Mouse (Mus musculus): Measurements from ENCODE around the gene Mdfi. TPM values are rescaled to one million over a fixed set of nuclear protein-coding genes. Genes with fewer than 3 reads are reported as not detected.

The Mdfi gene
- polyA plus RNA-seq, 1 experiment from 2014 or later, result not detected

DNA sequence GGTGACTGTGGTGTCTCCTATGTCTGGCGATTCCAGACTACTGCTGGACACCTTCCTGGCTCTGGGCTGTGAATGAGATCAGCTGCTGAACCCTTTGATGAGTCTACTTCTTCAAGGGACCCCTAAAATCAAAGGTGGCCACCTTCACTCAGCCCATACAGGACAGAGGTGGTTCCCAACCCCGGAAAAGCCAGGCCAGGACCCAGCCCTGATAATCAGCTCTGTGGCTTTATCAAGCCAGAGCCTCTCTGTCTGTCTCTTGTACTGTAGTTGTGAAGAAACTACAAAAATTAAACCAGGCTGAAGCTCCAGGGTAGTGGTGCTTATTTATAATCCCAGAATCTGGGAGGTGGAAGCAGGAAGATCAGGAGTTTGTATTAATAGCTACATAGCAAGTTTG is 57.4 kb downstream of the Mdfi start:
- 56% methylated on average over 2 of the region's 2 CpGs for WGBS (ENCODE audit: missing documents)
- H3K79me2 ChIP-seq (ENCODE audit: inconsistent target), result peaks cover 84% of the 10 kb centered on the region
- H3K27ac ChIP-seq, result no peak overlapping the region
- no peak overlapping the region for H3K4me3 ChIP-seq (ENCODE audit: inconsistent target)
- no peaks in the 10 kb centered on the region for H3K36me3 ChIP-seq (ENCODE audit: inconsistent target)

DNA sequence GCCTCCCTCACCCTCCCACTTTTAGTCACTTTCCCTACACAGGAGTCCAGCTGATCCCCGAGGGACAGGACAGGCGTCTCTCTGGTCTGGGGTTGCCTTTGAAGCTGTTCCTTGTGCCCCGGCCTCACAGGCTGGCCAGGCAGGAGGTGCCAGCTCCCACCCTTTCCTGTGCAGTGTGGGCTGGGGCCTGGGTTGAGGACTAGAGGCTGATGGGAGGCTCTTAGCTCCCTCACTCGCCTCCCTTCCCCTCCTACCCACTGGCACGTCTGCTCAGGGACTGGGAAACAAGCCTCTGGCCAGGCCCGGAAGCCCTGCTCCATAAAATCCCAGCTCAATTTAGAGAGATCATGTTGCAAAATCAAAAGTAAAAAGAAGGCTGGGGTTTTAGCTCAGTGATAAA is 60.9 kb downstream of the Mdfi start:
- WGBS (ENCODE audit: missing documents), result 87% methylated on average over 6 of the region's 6 CpGs
- Histone ChIP-seq H3K36me3 (ENCODE audit: inconsistent target) (no peaks in the 10 kb centered on the region), H3K27ac (no peak overlapping the region), H3K4me3 (ENCODE audit: inconsistent target) (no peak overlapping the region), H3K79me2 (ENCODE audit: inconsistent target) (peaks cover 95% of the 10 kb centered on the region)

DNA sequence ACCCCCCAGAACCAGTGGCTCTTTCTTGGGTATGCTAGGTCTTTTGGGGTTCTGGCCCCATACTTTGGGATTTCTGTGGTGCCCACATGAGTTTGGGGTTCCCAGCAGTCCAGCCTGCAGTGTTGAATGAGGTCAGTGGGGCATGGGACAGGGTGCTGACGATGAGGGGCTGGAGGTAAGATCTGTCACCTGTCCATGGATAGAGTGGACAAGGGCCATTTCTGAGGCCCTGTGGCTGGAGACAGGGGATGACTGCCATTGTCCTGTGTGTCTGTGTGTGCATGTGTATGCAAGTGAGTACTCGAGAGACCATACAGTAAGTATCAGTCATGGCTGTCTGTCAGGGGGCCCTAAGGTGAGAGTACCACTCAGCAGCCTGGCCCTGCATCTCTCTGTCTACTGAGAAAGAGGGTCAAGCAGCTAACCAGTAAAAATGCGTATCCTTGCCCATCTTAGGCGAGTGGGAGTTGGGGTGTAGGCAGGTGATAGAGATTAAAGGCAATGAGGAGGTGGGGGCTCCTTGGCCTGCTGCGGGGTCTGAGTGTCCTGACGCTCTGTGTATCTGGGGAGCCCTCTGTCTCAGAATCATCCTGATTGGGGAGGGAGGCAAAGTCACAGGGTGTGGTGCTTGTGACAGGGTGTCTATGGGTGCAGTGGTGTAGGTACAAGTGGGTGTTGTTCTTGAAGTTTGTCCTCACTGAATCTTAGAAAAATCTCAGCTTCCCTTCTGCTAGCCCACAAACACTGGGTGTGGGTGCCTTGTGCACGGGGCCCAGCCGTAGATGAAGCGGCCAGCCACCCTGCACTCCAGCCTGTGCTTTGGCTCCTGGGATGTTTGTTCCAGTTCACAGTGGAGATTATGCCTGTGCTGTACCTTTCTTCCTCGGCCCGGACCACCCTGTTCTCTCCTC is 64.8 kb downstream of the Mdfi start:
- Histone ChIP-seq H3K79me2 (ENCODE audit: inconsistent target) (peaks cover 77% of the 10 kb centered on the region), H3K4me3 (ENCODE audit: inconsistent target) (peak overlapping the region; percentile 13), H3K36me3 (ENCODE audit: inconsistent target) (no peaks in the 10 kb centered on the region), H3K27ac (peak overlapping the region; percentile 92)
- WGBS (ENCODE audit: missing documents), result 70% methylated on average over 11 of the region's 11 CpGs

DNA sequence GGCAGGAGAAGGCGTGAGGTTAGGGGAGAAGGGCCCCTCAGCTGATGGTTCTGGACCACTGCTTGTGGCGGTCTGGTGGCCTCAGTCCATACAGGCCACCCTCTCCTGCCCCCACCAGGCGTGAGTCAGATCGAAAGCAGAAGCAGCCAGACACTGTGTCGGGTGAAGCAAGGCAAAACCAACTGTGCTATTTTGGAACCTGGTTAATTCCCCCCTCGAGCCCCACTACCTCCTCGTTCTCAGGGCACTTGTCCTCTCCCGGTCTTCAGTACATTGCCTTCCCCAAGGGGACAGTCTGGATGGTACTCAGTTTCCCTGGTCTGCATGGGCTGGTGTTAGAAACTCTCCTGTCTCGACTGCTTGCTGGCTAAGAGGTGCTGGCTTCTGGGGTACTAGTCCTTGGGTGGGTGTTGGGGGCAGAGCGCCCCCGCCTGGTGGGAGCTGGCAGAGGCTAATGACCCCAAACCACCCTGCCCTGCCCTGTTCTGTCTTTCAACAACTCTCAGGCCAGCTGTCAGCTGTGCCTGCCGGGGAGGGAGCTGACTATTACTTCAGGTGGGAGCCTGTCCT is 65.7 kb downstream of the Mdfi start:
- WGBS (ENCODE audit: missing documents), result under 1% methylated on average over 12 of the region's 12 CpGs

DNA sequence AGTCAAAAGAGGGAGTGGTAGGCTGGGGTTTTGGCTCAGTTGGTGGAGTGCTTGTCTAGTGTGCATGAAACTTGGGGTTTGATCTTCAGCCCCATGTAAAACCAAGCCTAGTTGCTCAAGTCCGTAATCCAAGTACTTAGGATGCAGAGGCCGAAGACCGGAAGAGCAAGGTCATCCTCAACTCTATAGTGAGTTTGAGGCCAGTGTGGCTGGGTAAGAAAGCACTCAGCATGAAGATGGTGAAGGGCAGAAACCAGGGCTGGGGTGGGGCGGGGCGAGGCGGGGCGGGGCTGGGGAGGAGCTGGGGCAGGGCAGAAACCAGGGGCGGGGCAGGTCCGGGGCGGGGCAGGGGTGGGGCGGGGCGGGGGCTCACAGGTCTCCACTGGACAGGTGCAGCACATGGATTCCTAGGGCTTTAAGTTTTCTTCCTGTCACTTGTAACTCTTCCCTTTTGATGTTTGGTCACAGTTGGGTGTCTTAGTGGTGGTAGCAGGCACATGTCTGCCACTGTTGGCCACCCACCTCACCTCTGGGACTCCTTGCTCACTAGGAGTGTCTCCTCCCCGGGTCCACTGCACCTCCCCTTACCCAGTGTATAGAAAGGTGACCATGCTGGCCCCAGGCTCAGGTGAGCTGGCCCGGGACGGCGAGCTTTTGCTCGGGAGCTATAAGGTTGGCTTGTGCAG is 66.9 kb downstream of the Mdfi start:
- WGBS (ENCODE audit: missing documents), result 47% methylated on average over 17 of the region's 17 CpGs
- peaks cover 75% of the 10 kb centered on the region for H3K79me2 ChIP-seq (ENCODE audit: inconsistent target)
- H3K27ac ChIP-seq, result peak overlapping the region; percentile 92
- peak overlapping the region; percentile 13; the same call in 1 of the 2 replicates for H3K4me3 ChIP-seq (ENCODE audit: inconsistent target)
- no peaks in the 10 kb centered on the region for H3K36me3 ChIP-seq (ENCODE audit: inconsistent target)

More for the DNA sequence above, 65.7 kb downstream of the Mdfi start:
- Histone ChIP-seq H3K36me3 (ENCODE audit: inconsistent target) (no peaks in the 10 kb centered on the region), H3K79me2 (ENCODE audit: inconsistent target) (peaks cover 75% of the 10 kb centered on the region), H3K4me3 (ENCODE audit: inconsistent target) (peak overlapping the region; percentile 13), H3K27ac (peak overlapping the region; percentile 92)

DNA sequence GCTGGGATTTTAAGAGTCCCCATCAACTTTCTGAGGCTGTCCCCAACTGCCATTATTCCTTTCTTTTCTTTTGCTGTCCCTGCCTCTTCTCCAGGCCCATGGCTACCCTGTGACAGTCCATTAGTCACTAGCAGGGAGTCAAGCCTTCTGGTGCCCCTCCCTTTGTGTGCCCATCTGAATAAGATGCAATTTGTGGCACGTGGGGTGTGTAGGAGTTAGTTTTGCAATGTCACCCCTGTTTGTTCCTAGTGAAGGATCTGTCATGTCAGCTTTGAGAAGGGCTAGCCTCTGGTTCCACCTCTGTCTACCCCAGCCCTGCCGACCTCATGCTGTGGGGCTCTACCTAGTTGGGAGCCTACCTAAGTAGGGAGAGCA is 67.4 kb downstream of the Mdfi start:
- Histone ChIP-seq H3K27ac (peak overlapping the region; percentile 92), H3K79me2 (ENCODE audit: inconsistent target) (peaks cover 75% of the 10 kb centered on the region), H3K36me3 (ENCODE audit: inconsistent target) (no peaks in the 10 kb centered on the region), H3K4me3 (ENCODE audit: inconsistent target) (no peak overlapping the region)
- 12% methylated on average over 2 of the region's 2 CpGs for WGBS (ENCODE audit: missing documents)

DNA sequence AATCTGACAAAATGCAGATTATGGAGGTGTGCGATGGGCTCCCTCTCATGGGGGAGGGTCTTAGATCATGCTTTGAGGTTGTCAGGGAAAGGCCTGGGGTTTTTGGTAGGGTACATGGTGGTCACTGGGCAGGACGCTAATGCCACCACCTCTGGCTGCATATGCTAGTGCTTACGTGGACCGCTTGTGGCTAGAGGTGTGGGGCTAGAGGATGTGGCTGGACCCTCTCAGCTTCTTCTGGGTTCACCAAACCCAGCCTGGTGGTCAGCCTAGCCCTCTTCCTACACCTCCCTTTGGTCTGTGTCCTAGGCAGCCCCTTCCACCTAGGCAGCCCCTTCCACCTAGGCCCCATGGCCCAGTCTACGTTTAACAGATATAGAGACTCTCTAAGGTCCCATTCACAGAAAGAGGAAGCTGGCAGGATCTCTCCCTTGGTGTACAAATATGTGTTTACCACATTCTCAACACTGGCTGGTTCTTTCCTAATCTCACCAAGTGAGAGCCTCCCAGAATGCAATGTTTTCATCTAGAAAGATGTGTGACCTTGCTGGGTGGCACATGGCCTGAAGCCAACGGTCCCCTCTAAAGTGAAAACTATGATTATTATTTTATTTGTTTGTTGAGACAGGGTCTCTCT is 68.0 kb downstream of the Mdfi start:
- WGBS (ENCODE audit: missing documents), result 48% methylated on average over 6 of the region's 6 CpGs
- Histone ChIP-seq H3K4me3 (ENCODE audit: inconsistent target) (no peak overlapping the region), H3K79me2 (ENCODE audit: inconsistent target) (peaks cover 75% of the 10 kb centered on the region), H3K27ac (peak overlapping the region; percentile 92), H3K36me3 (ENCODE audit: inconsistent target) (no peaks in the 10 kb centered on the region)

DNA sequence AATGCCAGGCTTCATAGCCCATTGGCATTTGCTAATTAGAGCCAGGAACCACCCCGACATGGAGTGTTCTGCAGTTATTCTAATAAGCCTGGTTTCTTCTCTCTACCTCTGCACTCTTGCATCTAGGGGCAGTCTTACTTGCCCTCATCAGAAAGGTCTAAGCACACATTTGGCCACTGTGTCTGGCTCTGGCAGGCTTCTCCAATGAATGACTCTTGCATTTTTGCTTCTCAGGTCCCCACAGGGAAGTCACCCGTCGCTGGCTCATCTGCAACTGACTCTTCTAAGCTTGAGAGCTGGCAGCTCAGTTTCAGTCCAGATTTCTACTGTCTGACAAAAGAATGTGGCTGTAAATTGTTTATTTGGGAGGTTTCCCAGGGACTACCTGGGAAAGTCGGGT is 68.5 kb downstream of the Mdfi start:
- WGBS (ENCODE audit: missing documents), result 57% methylated on average over 4 of the region's 4 CpGs
- peak overlapping the region; percentile 92 for H3K27ac ChIP-seq
- H3K4me3 ChIP-seq (ENCODE audit: inconsistent target), result no peak overlapping the region
- H3K79me2 ChIP-seq (ENCODE audit: inconsistent target), result peaks cover 75% of the 10 kb centered on the region
- H3K36me3 ChIP-seq (ENCODE audit: inconsistent target), result no peaks in the 10 kb centered on the region

Other genes starting within 250 kb of the Mdfi start
- gene Bysl, start 223.2 kb downstream of the Mdfi start, polyA plus RNA-seq (2018), result 4.6 to 14.0 TPM (median 5.4 TPM) in 3 replicates
- gene Med20, start 223.1 kb downstream of the Mdfi start, polyA plus RNA-seq (2018), result 12.7 to 20.9 TPM (median 20.4 TPM) in 3 replicates
- gene Gm20517, start 223.1 kb downstream of the Mdfi start, polyA plus RNA-seq (2018), result 1.4 to 3.8 TPM (median 1.4 TPM) in 3 replicates
- 2.3 to 3.1 TPM (median 2.7 TPM) in 3 replicates for gene Usp49, start 204.0 kb downstream of the Mdfi start, polyA plus RNA-seq (2018)
- gene Tomm6, start 146.3 kb downstream of the Mdfi start, polyA plus RNA-seq (2018), result 192 to 228 TPM (median 203 TPM) in 3 replicates
- 0.65 to 1.3 TPM (median 0.73 TPM) in 3 replicates for gene Frs3, start 145.7 kb downstream of the Mdfi start, polyA plus RNA-seq (2018)
- gene Gm21981, start 140.2 kb downstream of the Mdfi start, polyA plus RNA-seq (2018), result 0.23 to 0.79 TPM (median 0.74 TPM) in 3 replicates
- gene Prickle4, start 140.0 kb downstream of the Mdfi start, polyA plus RNA-seq (2018), result 0.76 to 1.3 TPM in 2 of 3 replicates, not detected in the other
- gene Pgc, start 107.8 kb downstream of the Mdfi start, polyA plus RNA-seq (2018), result not detected in 3 replicates
- 15.5 to 41.8 TPM (median 22.8 TPM) in 3 replicates for gene Tfeb, start 97.7 kb downstream of the Mdfi start, polyA plus RNA-seq (2018)
- gene Foxp4, start 90.0 kb upstream of the Mdfi start, polyA plus RNA-seq (2018), result 4.3 to 5.2 TPM (median 4.9 TPM) in 3 replicates
- not detected in 3 replicates for gene 1700122O11Rik, start 203.6 kb upstream of the Mdfi start, polyA plus RNA-seq (2018)

Data from macrophage (primary cell).